Mouse (Mus musculus) embryonic facial prominence, embryonic 14.5 days (tissue): ENCODE results near the gene Smpd1. TPM values are rescaled to one million over a fixed set of nuclear protein-coding genes. Genes with fewer than 3 reads are reported as not detected.

ENCODE experiments used
- ATAC-seq: fragments of 200-750 bp; cut with Nextera tagmentation; 2 replicates; pipeline ENCODE4 v1.8.0; 2017; ENCODE audit warnings: low read depth, moderate number of reproducible peaks, moderate TSS enrichment
- DNase-seq: peaks from one replicate; pipeline ENCODE4 v3.0.0-alpha.2; 2015; ENCODE audit warnings: low spot score
- H3K27ac ChIP-seq: fragments of 300-500 bp; sonication (generic); replicated peaks from 2 replicates; pipeline ENCODE4 v1.5.1; 2014; ENCODE audit warnings: low read depth, mild to moderate bottlenecking, low read length, moderate library complexity
- H3K27me3 ChIP-seq: fragments of 300-500 bp; sonication (generic); replicated peaks from 2 replicates; pipeline ENCODE4 v1.6.1; 2014; ENCODE audit warnings: low read length; ENCODE audit not compliant: control insufficient read depth, insufficient read depth
- H3K36me3 ChIP-seq: fragments of 300-500 bp; sonication (generic); 2 replicates; pipeline ENCODE4 v1.6.1; 2014; ENCODE audit warnings: low read length, mixed read lengths; ENCODE audit not compliant: control insufficient read depth, insufficient read depth
- H3K4me1 ChIP-seq: fragments of 300-500 bp; sonication (generic); 2 replicates; pipeline ENCODE4 v1.6.1; 2014; ENCODE audit warnings: antibody characterized with exemption, low read length; ENCODE audit not compliant: control insufficient read depth, insufficient read depth
- H3K4me2 ChIP-seq: fragments of 300-500 bp; sonication (generic); 2 replicates; pipeline ENCODE4 v1.6.1; 2014; ENCODE audit warnings: low read depth, mild to moderate bottlenecking, low read length, moderate library complexity, mixed read lengths
- H3K4me3 ChIP-seq: fragments of 300-500 bp; sonication (generic); 2 replicates; pipeline ENCODE4 v1.5.1; 2014; ENCODE audit warnings: low read depth, mild to moderate bottlenecking, low read length
- H3K9ac ChIP-seq: fragments of 300-500 bp; sonication (generic); 2 replicates; pipeline ENCODE4 v1.6.1; 2014; ENCODE audit warnings: low read depth, mild to moderate bottlenecking, low read length, moderate library complexity, mixed read lengths
- H3K9me3 ChIP-seq: fragments of 300-500 bp; sonication (generic); 2 replicates; pipeline ENCODE4 v1.6.1; 2016; ENCODE audit warnings: low read length; ENCODE audit not compliant: control insufficient read depth
- WGBS: fragments of 180-500 bp; shearing (Covaris S2); extraction: QIAGEN DNeasy Blood & Tissue Kit; methylation state at CpG from one replicate; pipeline ENCODE4 v1.1.7; 2014; 5-methylcytosine and 5-hydroxymethylcytosine counted together
- polyA plus RNA-seq: library from polyadenylated mRNA; unstranded; fragments of >200 nt; fragmentation: Nextera tagmentation; extraction: Ambion mirVana; gene quantifications from 2 replicates; pipeline ENCODE4 v1.2.1, GENCODE M21; 2014

Gene Smpd1
- polyA plus RNA-seq, 1 experiment from 2014 or later, result 51.8 TPM

- peak overlapping the region; percentile 54 for H3K4me3 ChIP-seq
- ATAC-seq, result no peak; the same call in 1 of the 2 replicates
- H3K27ac ChIP-seq, result no peak overlapping the region; the same call in 1 of the 2 replicates
- peak overlapping the region; percentile 82 for H3K4me2 ChIP-seq
- 34% methylated on average over 25 of the region's 27 CpGs for WGBS
- peak; percentile 2 for DNase-seq
- H3K36me3 ChIP-seq, result peaks cover 10% of the 10 kb centered on the region
- H3K9me3 ChIP-seq, result no peaks in the 10 kb centered on the region
- H3K9ac ChIP-seq, result peak overlapping the region; percentile 71
- peaks cover 8% of the 10 kb centered on the region for H3K4me1 ChIP-seq
- H3K27me3 ChIP-seq, result no peaks in the 10 kb centered on the region
Measured at GRCm38 (mm10) chr7:105553456-105554211, 526 bp upstream of the Smpd1 start.

GRCm38 (mm10) chr7:105555571-105555970 is 1.4 kb downstream of the Smpd1 start:
- no peak for ATAC-seq
- H3K4me2 ChIP-seq, result peak overlapping the region; percentile 82; the same call in 1 of the 2 replicates
- H3K27me3 ChIP-seq, result no peaks in the 10 kb centered on the region
- peaks cover 8% of the 10 kb centered on the region for H3K4me1 ChIP-seq
- no peak overlapping the region for H3K27ac ChIP-seq
- H3K4me3 ChIP-seq, result no peak overlapping the region
- WGBS, result 91% methylated on average over 10 of the region's 10 CpGs
- H3K9ac ChIP-seq, result peak overlapping the region; percentile 71; the same call in 1 of the 2 replicates
- no peak for DNase-seq
- no peaks in the 10 kb centered on the region for H3K9me3 ChIP-seq
- H3K36me3 ChIP-seq, result peaks cover 22% of the 10 kb centered on the region

GRCm38 (mm10) chr7:105556406-105556805 is 2.2 kb downstream of the Smpd1 start:
- H3K27ac ChIP-seq, result no peak overlapping the region
- H3K9ac ChIP-seq, result no peak overlapping the region
- H3K4me1 ChIP-seq, result peaks cover 8% of the 10 kb centered on the region
- H3K36me3 ChIP-seq, result peaks cover 22% of the 10 kb centered on the region
- H3K4me2 ChIP-seq, result no peak overlapping the region
- no peak for ATAC-seq
- 87% methylated on average over 8 of the region's 8 CpGs for WGBS
- no peaks in the 10 kb centered on the region for H3K9me3 ChIP-seq
- no peaks in the 10 kb centered on the region for H3K27me3 ChIP-seq
- DNase-seq, result no peak
- H3K4me3 ChIP-seq, result no peak overlapping the region

GRCm38 (mm10) chr7:105557671-105558070 is 3.5 kb downstream of the Smpd1 start:
- no peak for ATAC-seq
- Histone ChIP-seq H3K36me3 (peaks cover 31% of the 10 kb centered on the region), H3K4me3 (no peak overlapping the region), H3K9ac (no peak overlapping the region), H3K4me2 (no peak overlapping the region), H3K9me3 (no peaks in the 10 kb centered on the region), H3K27me3 (no peaks in the 10 kb centered on the region), H3K4me1 (peaks cover 8% of the 10 kb centered on the region), H3K27ac (no peak overlapping the region)
- WGBS, result 81% methylated on average over 10 of the region's 11 CpGs
- no peak for DNase-seq

- DNase-seq (no peak), ATAC-seq (no peak)
- Histone ChIP-seq H3K9ac (no peak overlapping the region), H3K27me3 (no peaks in the 10 kb centered on the region), H3K27ac (no peak overlapping the region), H3K36me3 (peaks cover 37% of the 10 kb centered on the region), H3K4me3 (no peak overlapping the region), H3K9me3 (no peaks in the 10 kb centered on the region), H3K4me2 (no peak overlapping the region), H3K4me1 (peaks cover 8% of the 10 kb centered on the region)
- 84% methylated on average over 9 of the region's 9 CpGs for WGBS
Measured at GRCm38 (mm10) chr7:105559016-105559415, 4.9 kb downstream of the Smpd1 start.

GRCm38 (mm10) chr7:105562317-105562716 is 8.2 kb downstream of the Smpd1 start:
- ATAC-seq (no peak), DNase-seq (no peak)
- no peak overlapping the region for H3K4me2 ChIP-seq
- H3K9me3 ChIP-seq, result no peaks in the 10 kb centered on the region
- H3K27ac ChIP-seq, result no peak overlapping the region
- H3K9ac ChIP-seq, result no peak overlapping the region
- H3K4me1 ChIP-seq, result no peaks in the 10 kb centered on the region
- H3K27me3 ChIP-seq, result no peaks in the 10 kb centered on the region
- WGBS, result 92% methylated on average over 3 of the region's 3 CpGs
- peaks cover 69% of the 10 kb centered on the region for H3K36me3 ChIP-seq
- H3K4me3 ChIP-seq, result no peak overlapping the region

GRCm38 (mm10) chr7:105563367-105563766 is 9.2 kb downstream of the Smpd1 start:
- Histone ChIP-seq H3K4me3 (no peak overlapping the region), H3K9ac (no peak overlapping the region), H3K36me3 (peaks cover 66% of the 10 kb centered on the region), H3K4me1 (no peaks in the 10 kb centered on the region), H3K4me2 (no peak overlapping the region), H3K9me3 (no peaks in the 10 kb centered on the region), H3K27me3 (no peaks in the 10 kb centered on the region), H3K27ac (no peak overlapping the region)
- DNase-seq, result no peak
- ATAC-seq, result no peak
- WGBS, result 89% methylated on average over 3 of the region's 3 CpGs

- no peaks in the 10 kb centered on the region for H3K9me3 ChIP-seq
- H3K4me3 ChIP-seq, result no peak overlapping the region
- H3K4me1 ChIP-seq, result peaks cover 12% of the 10 kb centered on the region; the same call in 1 of the 2 replicates
- H3K4me2 ChIP-seq, result no peak overlapping the region
- DNase-seq (no peak), ATAC-seq (no peak)
- H3K27me3 ChIP-seq, result no peaks in the 10 kb centered on the region
- H3K36me3 ChIP-seq, result peaks cover 52% of the 10 kb centered on the region
- H3K27ac ChIP-seq, result no peak overlapping the region
- 86% methylated on average over 17 of the region's 17 CpGs for WGBS
- no peak overlapping the region for H3K9ac ChIP-seq
Measured at GRCm38 (mm10) chr7:105565071-105565836, 11.1 kb downstream of the Smpd1 start.
